Mouse (Mus musculus) stomach, postnatal 0 days (tissue): ENCODE results near the gene Pex11a. TPM values are rescaled to one million over a fixed set of nuclear protein-coding genes. Genes with fewer than 3 reads are reported as not detected.
A peak's percentile ranks its signal among the peaks of the same experiment; 100 is the strongest.
"Not testable (repeated sequence)": the region's sequence is repeated elsewhere in the genome, so short reads cannot be mapped to it uniquely, and the experiment has no call there.

ENCODE experiments used
- ATAC-seq: fragments of 200-750 bp; cut with Nextera tagmentation; 2 replicates; pipeline ENCODE4 v1.8.0; 2017; ENCODE audit not compliant: low FRiP score, low TSS enrichment
- DNase-seq: peaks from one replicate; pipeline ENCODE4 v3.0.0-alpha.2; 2016; ENCODE audit warnings: low spot score
- H3K27ac ChIP-seq: fragments of 300-500 bp; sonication (generic); replicated peaks from 2 replicates; pipeline ENCODE4 v1.5.1; 2014; ENCODE audit warnings: mild to moderate bottlenecking, control low read depth
- H3K27me3 ChIP-seq: fragments of 300-500 bp; sonication (generic); 2 replicates; pipeline ENCODE4 v1.6.1; 2014; ENCODE audit warnings: low read length; ENCODE audit not compliant: control insufficient read depth, insufficient read depth
- H3K36me3 ChIP-seq: fragments of 300-500 bp; sonication (generic); 2 replicates; pipeline ENCODE4 v1.6.1; 2014; ENCODE audit warnings: low read length, mixed read lengths; ENCODE audit not compliant: control insufficient read depth, insufficient read depth
- H3K4me1 ChIP-seq: fragments of 300-500 bp; sonication (generic); replicated peaks from 2 replicates; pipeline ENCODE4 v1.6.1; 2014; ENCODE audit warnings: antibody characterized with exemption; ENCODE audit not compliant: control insufficient read depth, insufficient read depth
- H3K4me2 ChIP-seq: fragments of 300-500 bp; sonication (generic); replicated peaks from 2 replicates; pipeline ENCODE4 v1.6.1; 2014; ENCODE audit warnings: low read depth, mild to moderate bottlenecking, control low read depth, moderate library complexity
- H3K4me3 ChIP-seq: fragments of 300-500 bp; sonication (generic); 2 replicates; pipeline ENCODE4 v1.5.1; 2014; ENCODE audit warnings: low read depth, low read length, control low read depth
- H3K9ac ChIP-seq: fragments of 300-500 bp; sonication (generic); 2 replicates; pipeline ENCODE4 v1.6.1; 2014; ENCODE audit warnings: mild to moderate bottlenecking, low read length, control low read depth, mixed read lengths
- H3K9me3 ChIP-seq: fragments of 300-500 bp; sonication (generic); 2 replicates; pipeline ENCODE4 v1.6.1; 2016; ENCODE audit warnings: low read length; ENCODE audit not compliant: control insufficient read depth
- CTCF ChIP-seq: IDR thresholded peaks from 2 replicates; pipeline ENCODE4 v1.5.1; 2016; ENCODE audit warnings: antibody characterized with exemption, low read depth, mild to moderate bottlenecking, moderate library complexity
- EP300 ChIP-seq: optimal IDR thresholded peaks from 2 replicates; pipeline ENCODE3; 2016; ENCODE audit warnings: antibody characterized with exemption
- WGBS: fragments of 180-500 bp; shearing (Covaris S2); extraction: QIAGEN DNeasy Blood & Tissue Kit; methylation state at CpG from one replicate; pipeline ENCODE4 v1.1.7; 2014; 5-methylcytosine and 5-hydroxymethylcytosine counted together
- polyA plus RNA-seq: library from polyadenylated mRNA; unstranded; fragments of >200 nt; fragmentation: Nextera tagmentation; extraction: Ambion mirVana; gene quantifications from 2 replicates; pipeline ENCODE4 v1.2.1, GENCODE M21; 2015

The Pex11a gene
- polyA plus RNA-seq, result 10.3 and 11.5 TPM in 2 replicates

DNA sequence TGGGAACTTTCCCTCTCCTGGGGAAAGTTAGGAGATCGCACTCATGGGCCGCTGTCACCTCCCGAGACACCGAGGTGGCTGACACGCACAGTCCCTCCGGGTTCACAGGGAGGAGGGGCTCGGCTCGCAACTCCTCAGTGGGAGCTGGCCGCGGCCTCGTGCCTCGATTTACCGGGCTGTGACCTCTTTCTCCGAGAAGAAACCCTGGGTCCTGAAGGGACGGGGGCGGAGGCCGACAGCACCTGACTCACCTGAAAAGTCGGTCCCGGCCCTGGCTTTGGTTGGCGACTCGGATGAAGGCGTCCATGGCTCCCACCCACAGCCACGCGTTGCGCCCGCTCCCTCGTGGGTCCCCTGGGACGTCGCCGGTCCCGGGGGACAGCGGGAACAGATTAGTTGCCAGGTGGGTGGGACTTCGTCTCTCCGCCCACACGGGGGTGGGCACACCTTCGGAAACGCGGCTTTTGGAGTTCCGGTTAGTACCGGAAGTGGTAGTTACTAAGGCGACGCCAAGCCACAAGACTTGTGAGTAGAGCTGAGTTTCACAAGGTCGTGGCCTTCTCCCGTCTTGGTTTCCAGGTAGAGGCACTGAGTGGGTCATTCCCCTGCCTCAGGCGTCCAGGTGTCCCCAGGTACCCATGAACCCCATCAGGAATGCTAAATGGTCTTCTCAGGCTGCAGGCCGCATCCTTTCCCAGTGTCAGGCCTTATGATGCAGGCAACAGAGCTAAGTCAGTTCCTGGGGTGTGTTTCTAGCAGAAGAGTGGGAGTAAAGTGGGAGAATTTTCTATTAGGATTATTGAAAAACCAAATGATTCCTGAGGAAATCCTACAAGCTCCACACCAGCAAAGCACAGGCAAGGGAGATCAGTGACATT lies at the start of gene Pex11a, which contains the start of gene Wdr93:
Gene Pex11a (minus strand): TSS at position 473 of the 878 bp plus-strand sequence.
Gene Wdr93 (plus strand): TSS at position 505 of the 878 bp plus-strand sequence.
- TF ChIP-seq EP300, result no peak
- TF ChIP-seq CTCF, result no peak
- peak within 1 kb of the TSS; percentile 99 for H3K4me2 ChIP-seq
- peak; percentile 86 for DNase-seq
- no peaks in the 10 kb centered on the region for H3K27me3 ChIP-seq
- H3K4me3 ChIP-seq, result peak within 1 kb of the TSS; percentile 71
- ATAC-seq, result peak; percentile 89
- no peaks in the 10 kb centered on the region for H3K36me3 ChIP-seq
- H3K4me1 ChIP-seq, result peaks cover 3% of the 10 kb centered on the region; the same call in 1 of the 2 replicates
- H3K9me3 ChIP-seq, result no peaks in the 10 kb centered on the region
- WGBS, result 3% methylated on average over 46 of the region's 46 CpGs
- H3K9ac ChIP-seq, result peak within 1 kb of the TSS; percentile 74
- peak within 1 kb of the TSS; percentile 30 for H3K27ac ChIP-seq

DNA sequence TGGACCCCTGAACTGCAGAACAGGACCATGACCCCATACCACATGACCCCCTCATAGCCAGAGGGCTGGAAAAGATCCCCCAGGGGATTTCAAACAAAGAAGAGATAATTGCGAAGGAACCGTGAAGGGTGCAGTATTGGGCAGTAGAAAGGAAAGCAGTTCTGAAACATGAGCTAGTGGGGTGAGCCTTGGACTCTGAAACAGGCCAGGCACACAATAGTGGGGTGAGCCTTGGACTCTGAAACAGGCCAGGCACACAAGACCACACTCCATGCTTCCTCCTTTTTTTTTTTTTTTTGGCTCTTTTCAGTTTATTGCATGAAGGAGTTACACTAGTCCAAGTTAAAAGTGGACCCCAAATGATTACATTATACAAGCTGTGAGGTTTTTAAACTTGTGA lies 46.9 kb upstream of the Pex11a start:
- not testable (repeated sequence) for H3K36me3 ChIP-seq, H3K9ac ChIP-seq, H3K4me2 ChIP-seq, H3K4me1 ChIP-seq, H3K27ac ChIP-seq, DNase-seq, H3K9me3 ChIP-seq, H3K4me3 ChIP-seq, ATAC-seq
- WGBS, result 56% methylated on average over 2 of the region's 2 CpGs
- H3K27me3 ChIP-seq, result 0 out of 2 replicates have a peak, but pooled peaks cover 12% of the 10 kb centered on the region

DNA sequence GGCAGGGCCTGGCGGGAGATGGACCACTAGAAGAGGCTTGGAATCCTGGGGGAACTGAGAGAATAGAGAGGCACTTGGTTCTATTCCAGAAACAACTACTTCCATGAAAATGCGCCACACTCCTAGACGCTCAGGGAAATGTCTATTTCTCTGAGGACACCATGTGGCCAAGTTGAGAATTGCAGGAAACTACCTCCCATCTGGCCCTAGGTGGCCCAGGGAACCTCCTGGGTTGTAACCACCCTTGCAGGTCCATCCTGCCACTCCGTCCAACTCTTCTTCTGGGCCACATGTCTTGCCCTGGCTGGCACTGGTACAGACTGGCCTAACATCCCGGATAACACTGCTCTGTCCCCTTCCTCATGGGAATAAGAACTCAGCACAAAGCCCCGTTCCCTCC lies 43.4 kb upstream of the Pex11a start:
- ATAC-seq (peak; percentile 74; the same call in 1 of the 2 replicates), DNase-seq (peak; percentile 73)
- Histone ChIP-seq H3K4me2 (no peak overlapping the region), H3K36me3 (no peaks in the 10 kb centered on the region), H3K4me1 (no peaks in the 10 kb centered on the region), H3K27ac (no peak overlapping the region), H3K9ac (no peak overlapping the region), H3K9me3 (no peaks in the 10 kb centered on the region), H3K4me3 (no peak overlapping the region), H3K27me3 (no peaks in the 10 kb centered on the region)
- 17% methylated on average over 6 of the region's 6 CpGs for WGBS
- TF ChIP-seq CTCF (peak; percentile 82), EP300 (no peak)

DNA sequence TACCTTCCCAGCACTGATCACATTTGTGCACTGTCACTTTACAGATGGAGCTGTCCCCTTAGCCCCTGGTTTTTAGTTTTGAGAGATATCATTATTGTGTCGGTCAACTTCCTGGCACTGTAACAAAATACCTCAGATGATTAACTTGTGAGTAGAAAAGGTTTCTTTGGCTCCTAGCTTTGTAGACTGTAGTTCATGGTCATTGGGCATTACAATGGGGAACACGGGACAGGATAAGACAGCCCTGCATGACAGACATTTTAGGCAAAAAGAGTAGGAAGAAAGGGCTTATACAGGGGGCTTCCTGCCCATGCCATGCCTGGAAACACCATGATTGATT lies 39.6 kb upstream of the Pex11a start:
- 85% methylated on average over 2 of the region's 2 CpGs for WGBS
- Histone ChIP-seq H3K4me2 (no peak overlapping the region), H3K9ac (no peak overlapping the region), H3K36me3 (no peaks in the 10 kb centered on the region), H3K4me1 (no peaks in the 10 kb centered on the region), H3K27me3 (no peaks in the 10 kb centered on the region), H3K9me3 (no peaks in the 10 kb centered on the region), H3K27ac (no peak overlapping the region), H3K4me3 (no peak overlapping the region)
- DNase-seq (no peak), ATAC-seq (no peak)
- TF ChIP-seq CTCF, result no peak
- TF ChIP-seq EP300, result no peak

DNA sequence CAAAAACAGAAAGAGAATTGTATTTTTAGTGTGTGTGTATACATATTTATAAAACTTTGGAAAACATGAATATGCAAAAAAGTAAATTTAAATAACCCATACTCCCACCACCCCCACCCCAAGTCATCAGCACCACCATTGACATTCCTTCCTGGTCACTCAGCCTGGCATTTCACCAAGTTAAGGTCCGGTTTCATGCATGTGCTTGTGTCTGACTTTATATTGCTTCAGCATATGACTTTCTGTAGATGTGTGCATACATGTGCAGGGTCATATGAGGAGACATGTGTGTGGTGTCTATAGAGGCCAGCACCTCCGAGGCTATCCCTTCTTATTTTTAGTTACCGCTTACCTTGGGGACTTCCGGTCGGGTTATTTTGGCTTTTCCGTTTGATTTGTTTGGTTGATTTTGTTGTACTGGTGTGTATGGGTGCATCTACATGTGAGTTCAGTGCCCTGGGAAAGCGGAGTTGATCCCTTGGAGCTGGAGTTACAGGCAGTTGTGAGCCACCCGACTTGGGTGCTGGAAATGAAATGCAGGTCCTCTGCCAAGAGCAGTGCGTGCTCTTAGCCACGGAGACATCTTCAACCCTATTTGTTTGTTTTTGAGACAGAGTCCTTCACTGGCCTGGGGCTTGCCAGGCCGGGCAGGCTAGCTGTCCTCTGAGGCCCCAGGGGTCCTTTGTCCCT lies 39.0 kb upstream of the Pex11a start:
- WGBS, result 79% methylated on average over 11 of the region's 11 CpGs
- Histone ChIP-seq H3K4me2 (no peak overlapping the region), H3K27ac (no peak overlapping the region), H3K4me3 (no peak overlapping the region), H3K36me3 (no peaks in the 10 kb centered on the region), H3K9me3 (no peaks in the 10 kb centered on the region), H3K27me3 (no peaks in the 10 kb centered on the region), H3K4me1 (no peaks in the 10 kb centered on the region), H3K9ac (no peak overlapping the region)
- TF ChIP-seq EP300, result no peak
- no peak for TF ChIP-seq CTCF
- ATAC-seq (no peak), DNase-seq (no peak)
